Mouse (Mus musculus): ENCODE data around the gene Lins1.

- TF ChIP-seq POLR2A (IDR thresholded peaks at IDR 0.05; ENCODE audit: control insufficient read depth, low read depth, low read length) (no peak), CTCF (IDR thresholded peaks at IDR 0.05; ENCODE audit: control insufficient read depth, insufficient read depth, insufficient replicate concordance, low read depth, low read length) (no peak)
These were observed 22.6 kb upstream of the Lins1 start for GRCm38 (mm10) chr7:66667064-66667463.
